Mouse (Mus musculus) thymus, postnatal 36 days (tissue): ENCODE data around the gene Man2a2.
A peak's percentile ranks its signal among the peaks of the same experiment; 100 is the strongest.
"Not testable (repeated sequence)": the region's sequence is repeated elsewhere in the genome, so short reads cannot be mapped to it uniquely, and the experiment has no call there.

ENCODE experiments used
- DNase-seq, 2 experiments: peaks; one replicate each; pipeline ENCODE4 v3.0.0; 2022; ENCODE audit warnings: mixed read lengths in 2 of 2

The Man2a2 gene

GRCm38 (mm10) chr7:80400099-80400498 lies 28.9 kb upstream of the Man2a2 start:
- no peak for DNase-seq

- DNase-seq: no peak
Observed at GRCm38 (mm10) chr7:80398654-80399444, 27.7 kb upstream of the Man2a2 start.

- DNase-seq: no peak
Observed at GRCm38 (mm10) chr7:80397986-80398385, 26.8 kb upstream of the Man2a2 start.

- DNase-seq: not testable (repeated sequence)
Observed at GRCm38 (mm10) chr7:80396427-80396826, 25.3 kb upstream of the Man2a2 start.

- DNase-seq: no peak
Observed at GRCm38 (mm10) chr7:80394600-80394999, 23.4 kb upstream of the Man2a2 start.

- DNase-seq: no peak
Observed at GRCm38 (mm10) chr7:80392119-80392518, 20.9 kb upstream of the Man2a2 start.

- no peak for DNase-seq
Observed at GRCm38 (mm10) chr7:80387633-80388543, 16.7 kb upstream of the Man2a2 start, which contains the start of gene Fes. Gene Fes, minus strand, starts transcription at chr7:80387946.

GRCm38 (mm10) chr7:80387033-80387632 lies 16.0 kb upstream of the Man2a2 start:
- DNase-seq: no peak

GRCm38 (mm10) chr7:80386235-80386930 lies 15.2 kb upstream of the Man2a2 start:
- peak; percentile 82 to 85 for DNase-seq

- DNase-seq: no peak
Observed at GRCm38 (mm10) chr7:80382919-80383318, 11.7 kb upstream of the Man2a2 start.

GRCm38 (mm10) chr7:80379531-80379930 lies 8.4 kb upstream of the Man2a2 start:
- peak; percentile 53 to 58 for DNase-seq

- DNase-seq: peak; percentile 61 to 70
Observed at GRCm38 (mm10) chr7:80377471-80377870, 6.3 kb upstream of the Man2a2 start.

GRCm38 (mm10) chr7:80376192-80376591 lies 5.0 kb upstream of the Man2a2 start:
- no peak for DNase-seq

- no peak for DNase-seq
Observed at GRCm38 (mm10) chr7:80375376-80376039, 4.3 kb upstream of the Man2a2 start.

- DNase-seq: no peak
Observed at GRCm38 (mm10) chr7:80374733-80375132, 3.6 kb upstream of the Man2a2 start.

GRCm38 (mm10) chr7:80374280-80374679 lies 3.1 kb upstream of the Man2a2 start:
- no peak for DNase-seq

- peak; percentile 48 to 60 for DNase-seq
Observed at GRCm38 (mm10) chr7:80373850-80374249, 2.7 kb upstream of the Man2a2 start.

- DNase-seq: no peak
Observed at GRCm38 (mm10) chr7:80373352-80373751, 2.2 kb upstream of the Man2a2 start.

- DNase-seq: peak; percentile 44 to 64
Observed at GRCm38 (mm10) chr7:80372667-80373066, 1.5 kb upstream of the Man2a2 start.

GRCm38 (mm10) chr7:80372166-80372565 lies 991 bp upstream of the Man2a2 start:
- no peak for DNase-seq

GRCm38 (mm10) chr7:80370649-80371040 lies 530 bp downstream of the Man2a2 start:
- peak; percentile 86 to 90 for DNase-seq

GRCm38 (mm10) chr7:80369967-80370431 lies 1.2 kb downstream of the Man2a2 start:
- DNase-seq: no peak
